Mouse (Mus musculus): Measurements from ENCODE around the gene Pbrm1. TPM values are rescaled to one million over a fixed set of nuclear protein-coding genes. Genes with fewer than 3 reads are reported as not detected.

Pbrm1 gene
- total RNA-seq, 2 experiments from 2014 or later, result 56.9 to 58.0 TPM

DNA sequence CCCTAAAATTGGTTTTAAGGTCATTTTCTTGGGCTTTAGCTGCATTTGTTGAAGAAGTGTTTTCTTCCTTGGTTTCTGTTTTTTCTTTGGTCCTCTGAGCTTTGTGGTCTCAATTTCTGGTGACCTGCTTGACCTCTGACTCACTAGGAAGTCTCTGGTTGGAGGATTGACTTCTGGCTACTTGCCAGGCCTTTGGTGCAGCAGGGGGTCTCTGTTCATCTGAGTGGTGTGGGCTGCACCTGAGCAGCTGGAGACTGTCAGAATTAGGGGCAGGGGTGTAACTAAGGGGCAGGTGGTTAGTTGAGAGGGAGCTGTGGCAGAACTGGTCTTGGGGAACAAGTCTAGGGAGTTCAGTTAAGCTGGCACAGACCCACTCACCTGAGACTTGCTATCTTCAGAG, 62.2 kb downstream of the Pbrm1 start:
- no peak for TF ChIP-seq CTCF (IDR thresholded peaks at IDR 0.05)
- no peak for DNase-seq (ENCODE audit: extremely low spot score in 1 of 2, low spot score in 2 of 2)
- no peak overlapping the region for H3K27ac ChIP-seq
- intact Hi-C loops (cut with DNase I), result no loop called here
- H3K4me3 ChIP-seq, result no peak overlapping the region

DNA sequence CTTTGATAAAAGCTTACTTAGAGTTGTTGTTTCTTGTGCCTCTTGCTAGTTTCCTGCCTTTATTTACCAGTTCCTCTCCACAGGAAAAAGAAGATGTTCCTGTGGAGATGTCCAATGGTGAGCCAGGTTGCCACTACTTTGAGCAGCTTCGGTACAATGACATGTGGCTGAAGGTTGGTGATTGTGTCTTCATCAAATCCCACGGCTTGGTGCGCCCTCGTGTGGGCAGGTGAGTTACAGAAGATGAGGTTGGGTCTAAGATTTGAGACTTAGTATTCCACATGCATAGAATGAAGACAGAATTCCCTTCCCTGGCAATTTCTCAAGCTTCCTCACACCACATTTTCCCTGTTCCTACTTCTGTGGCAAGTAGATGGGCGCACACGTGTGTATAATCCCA, 68.5 kb downstream of the Pbrm1 start:
- intact Hi-C loops (cut with DNase I), result no loop called here

DNA sequence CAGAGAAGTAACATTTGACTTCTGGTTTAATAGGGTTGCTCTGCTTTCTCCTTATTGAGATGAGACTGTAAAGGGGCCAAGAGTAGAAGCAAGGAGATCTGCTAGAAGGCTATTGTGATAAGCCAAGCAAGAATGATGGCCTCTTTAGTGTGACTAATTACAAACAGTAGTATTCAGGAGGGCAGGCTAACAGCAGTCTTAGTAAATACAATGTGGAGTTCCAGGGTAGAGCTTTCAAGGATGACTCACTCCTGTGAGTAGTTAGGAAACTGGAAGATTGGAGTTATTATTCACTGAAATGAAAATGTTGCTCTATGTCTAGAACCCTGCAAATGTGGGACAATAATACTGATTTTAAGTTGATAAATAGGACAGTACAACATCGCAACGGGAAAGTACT, 69.6 kb downstream of the Pbrm1 start:
- Histone ChIP-seq H3K27ac (no peak overlapping the region), H3K4me3 (no peak overlapping the region)
- intact Hi-C loops (cut with DNase I), result no loop called here
- no peak for DNase-seq (ENCODE audit: extremely low spot score in 1 of 2, low spot score in 2 of 2)
- TF ChIP-seq CTCF (IDR thresholded peaks at IDR 0.05), result no peak

More for the DNA sequence above, 68.5 kb downstream of the Pbrm1 start:
- no peak for DNase-seq (ENCODE audit: extremely low spot score in 1 of 2, low spot score in 2 of 2)
- no peak; the same call in 1 of the 2 replicates for TF ChIP-seq CTCF (IDR thresholded peaks at IDR 0.05)
- Histone ChIP-seq H3K4me3 (no peak overlapping the region), H3K27ac (no peak overlapping the region)

DNA sequence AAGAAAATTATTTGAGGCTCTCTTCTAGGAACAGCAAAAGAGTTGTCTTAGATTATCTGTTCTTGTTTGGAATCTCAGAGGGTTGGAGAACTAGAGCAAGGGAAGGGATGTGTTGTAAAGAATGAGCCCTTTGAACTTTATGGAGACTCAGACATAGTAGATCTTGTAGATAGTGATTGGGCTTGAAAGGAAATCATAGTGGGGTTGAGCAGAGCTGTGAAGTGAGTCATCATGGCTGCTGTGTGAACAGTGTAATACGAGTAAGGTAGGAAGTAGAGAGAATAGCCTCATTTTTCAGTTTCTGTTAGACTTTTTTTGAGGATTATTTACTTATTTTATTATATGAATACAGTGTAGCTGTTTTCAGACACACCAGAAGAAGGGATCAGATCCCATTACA, 71.0 kb downstream of the Pbrm1 start:
- Histone ChIP-seq H3K4me3 (no peak overlapping the region), H3K27ac (no peak overlapping the region)
- no peak for TF ChIP-seq CTCF (IDR thresholded peaks at IDR 0.05)
- no peak for DNase-seq (ENCODE audit: extremely low spot score in 1 of 2, low spot score in 2 of 2)
- intact Hi-C loops (cut with DNase I), result no loop called here

DNA sequence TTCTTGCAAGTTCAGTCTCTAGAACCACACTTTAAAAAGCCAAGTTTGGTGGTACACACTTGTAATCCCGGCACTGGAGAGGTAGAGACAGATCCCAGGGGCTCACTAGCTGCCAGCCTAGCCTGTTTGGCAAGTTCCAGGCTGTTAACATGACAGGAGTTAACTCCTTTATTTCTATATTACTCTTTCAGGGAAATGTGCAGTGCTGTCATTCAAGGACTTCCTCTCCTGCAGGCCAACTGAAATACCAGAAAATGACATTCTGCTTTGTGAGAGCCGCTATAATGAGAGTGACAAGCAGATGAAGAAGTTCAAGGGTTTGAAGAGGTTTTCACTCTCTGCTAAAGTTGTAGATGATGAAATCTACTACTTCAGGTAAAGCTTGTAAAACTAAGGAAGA, 86.2 kb downstream of the Pbrm1 start:
- Histone ChIP-seq H3K4me3 (no peak overlapping the region), H3K27ac (no peak overlapping the region)
- DNase-seq (ENCODE audit: extremely low spot score in 1 of 2, low spot score in 2 of 2), result no peak
- no peak for TF ChIP-seq CTCF (IDR thresholded peaks at IDR 0.05)
- intact Hi-C loops (cut with DNase I), result no loop called here

DNA sequence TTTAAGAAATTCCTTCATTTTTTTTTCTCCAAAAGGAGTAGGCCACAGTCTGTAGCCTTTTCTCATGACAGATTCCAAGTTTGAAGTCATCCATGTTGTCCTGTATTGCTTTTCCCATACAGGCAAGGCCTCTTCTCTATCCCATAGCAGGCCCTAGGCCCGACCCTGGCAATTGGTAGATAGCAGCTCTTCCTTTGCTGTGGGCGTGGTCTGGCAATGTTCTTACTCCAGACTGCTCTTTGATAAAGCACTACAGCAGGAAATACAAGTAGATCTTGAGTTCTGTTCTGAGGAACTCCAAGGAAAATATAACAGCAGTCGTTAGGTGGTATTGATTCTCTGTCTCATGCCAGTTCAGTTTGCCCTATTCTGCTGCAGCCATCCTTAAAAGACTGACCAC, 91.7 kb downstream of the Pbrm1 start:
- H3K27ac ChIP-seq, result no peak overlapping the region
- TF ChIP-seq CTCF (IDR thresholded peaks at IDR 0.05), result no peak
- intact Hi-C loops (cut with DNase I), result no loop called here
- DNase-seq (ENCODE audit: extremely low spot score in 1 of 2, low spot score in 2 of 2), result no peak
- H3K4me3 ChIP-seq, result no peak overlapping the region

DNA sequence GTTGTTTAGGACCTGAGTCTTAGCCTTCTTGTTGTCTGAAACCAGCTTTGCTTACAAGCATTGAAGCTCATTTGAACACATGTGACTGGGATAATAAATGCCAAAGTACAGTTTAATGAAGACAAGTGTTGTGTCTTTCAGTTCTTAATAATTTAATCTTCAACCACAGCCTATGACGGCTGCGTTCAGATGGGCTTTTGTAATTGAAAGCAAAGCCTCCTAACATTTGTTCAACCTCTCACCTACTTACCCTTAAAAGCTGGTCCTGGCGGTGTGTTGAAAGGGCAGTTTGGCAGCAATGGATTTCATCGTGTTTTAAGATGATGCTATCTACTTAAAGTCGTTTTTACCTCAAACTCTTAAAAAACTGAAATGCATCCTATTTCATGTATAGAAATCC, 93.2 kb downstream of the Pbrm1 start:
- TF ChIP-seq CTCF (IDR thresholded peaks at IDR 0.05), result no peak
- intact Hi-C loops (cut with DNase I), result no loop called here
- DNase-seq (ENCODE audit: extremely low spot score in 1 of 2, low spot score in 2 of 2), result no peak
- Histone ChIP-seq H3K4me3 (no peak overlapping the region), H3K27ac (no peak overlapping the region)

DNA sequence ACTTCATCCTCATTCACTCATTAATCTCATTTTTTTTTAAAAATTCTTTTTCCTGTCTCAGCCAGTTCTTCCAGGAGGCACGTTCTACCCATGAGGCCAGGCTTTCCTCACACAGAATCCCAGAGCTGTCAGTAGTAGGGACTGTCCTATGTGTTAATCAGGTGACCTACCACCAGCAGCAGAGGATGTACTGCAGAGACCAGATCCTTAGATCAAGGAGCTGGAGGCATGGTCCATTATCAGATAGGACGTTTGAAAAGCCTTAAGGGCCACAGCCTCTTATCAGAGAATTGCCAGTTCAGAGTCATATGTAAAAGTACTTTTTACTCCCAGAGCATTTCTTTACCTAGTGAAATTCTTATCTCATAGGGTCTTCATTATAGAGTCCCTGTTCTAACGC, 95.1 kb downstream of the Pbrm1 start:
- intact Hi-C loops (cut with DNase I), result no loop called here
- no peak overlapping the region for H3K4me3 ChIP-seq
- H3K27ac ChIP-seq, result no peak overlapping the region
- no peak for DNase-seq (ENCODE audit: extremely low spot score in 1 of 2, low spot score in 2 of 2)
- TF ChIP-seq CTCF (IDR thresholded peaks at IDR 0.05), result no peak

DNA sequence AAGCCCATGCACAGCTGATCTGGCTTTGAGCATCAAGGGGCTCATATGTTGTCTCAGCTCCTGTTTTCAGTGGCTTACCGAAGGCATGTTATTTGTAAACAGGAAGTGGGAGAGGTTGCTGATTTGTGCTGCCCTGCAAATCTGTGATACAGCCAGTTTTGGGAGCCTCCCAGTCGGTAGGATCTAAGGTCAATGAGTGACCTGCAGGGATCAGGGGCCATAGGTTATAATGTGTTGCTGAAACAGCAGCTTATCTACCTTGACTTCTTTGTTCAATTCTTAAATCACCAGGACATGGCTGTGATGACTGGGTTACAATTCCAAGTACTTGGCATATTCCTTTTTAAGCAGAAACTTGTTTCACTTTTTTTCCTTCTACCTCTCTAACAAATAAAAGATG, 96.6 kb downstream of the Pbrm1 start:
- no peak for DNase-seq (ENCODE audit: extremely low spot score in 1 of 2, low spot score in 2 of 2)
- no peak overlapping the region for H3K4me3 ChIP-seq
- no peak for TF ChIP-seq CTCF (IDR thresholded peaks at IDR 0.05)
- intact Hi-C loops (cut with DNase I), result no loop called here
- no peak overlapping the region for H3K27ac ChIP-seq

DNA sequence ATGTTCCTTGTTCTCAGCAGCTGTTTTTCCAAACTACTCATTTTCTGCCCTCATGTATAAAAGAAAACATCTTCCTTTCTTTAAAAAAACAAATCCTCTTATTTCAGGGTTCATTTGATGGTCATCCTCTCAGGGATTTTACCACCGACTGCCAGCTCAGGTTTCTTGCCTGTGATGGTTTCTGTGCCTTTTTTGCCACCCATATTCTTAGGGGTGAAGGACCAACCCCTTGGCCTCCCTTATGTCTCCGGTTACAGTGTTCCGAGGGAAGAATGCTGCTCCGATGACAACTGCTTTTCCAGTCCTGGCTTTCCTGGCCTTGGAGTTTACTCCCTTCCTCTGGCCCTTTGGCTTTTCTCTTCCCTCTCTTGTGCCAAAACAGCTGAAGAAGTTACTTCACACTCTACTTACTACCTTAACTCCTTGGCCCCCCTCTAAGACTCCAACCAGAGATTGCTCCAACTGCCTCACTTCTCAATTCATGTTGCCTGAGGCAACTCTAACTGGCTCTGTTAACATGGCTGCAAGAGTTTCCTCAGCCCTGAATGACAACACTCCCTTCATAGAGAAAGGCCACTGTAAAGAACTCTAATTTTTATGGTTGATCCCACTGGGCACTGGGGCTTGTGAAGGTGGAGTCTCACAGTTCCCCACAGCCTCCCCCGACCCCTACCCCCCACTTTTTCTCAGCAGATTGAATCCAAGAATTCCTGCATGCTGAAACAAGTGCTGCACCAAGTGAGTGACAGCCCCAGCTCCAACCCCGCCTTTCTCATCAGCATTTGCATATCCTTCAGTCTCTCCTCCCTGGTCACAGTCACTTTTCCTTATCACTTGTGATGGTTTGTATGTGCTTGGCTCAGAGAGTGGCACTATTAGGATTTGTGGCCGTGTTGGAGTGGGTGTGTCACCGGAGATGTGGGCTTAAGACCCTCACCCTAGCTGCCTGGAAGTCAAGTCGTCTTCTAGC, 106.5 kb downstream of the Pbrm1 start:
- intact Hi-C loops (cut with DNase I), result no loop called here
- DNase-seq (ENCODE audit: extremely low spot score in 1 of 2, low spot score in 2 of 2), result peak in 1 of 2 experiments; percentile 10
- no peak overlapping the region for H3K27ac ChIP-seq
- H3K4me3 ChIP-seq, result no peak overlapping the region
- no peak for TF ChIP-seq CTCF (IDR thresholded peaks at IDR 0.05)

DNA sequence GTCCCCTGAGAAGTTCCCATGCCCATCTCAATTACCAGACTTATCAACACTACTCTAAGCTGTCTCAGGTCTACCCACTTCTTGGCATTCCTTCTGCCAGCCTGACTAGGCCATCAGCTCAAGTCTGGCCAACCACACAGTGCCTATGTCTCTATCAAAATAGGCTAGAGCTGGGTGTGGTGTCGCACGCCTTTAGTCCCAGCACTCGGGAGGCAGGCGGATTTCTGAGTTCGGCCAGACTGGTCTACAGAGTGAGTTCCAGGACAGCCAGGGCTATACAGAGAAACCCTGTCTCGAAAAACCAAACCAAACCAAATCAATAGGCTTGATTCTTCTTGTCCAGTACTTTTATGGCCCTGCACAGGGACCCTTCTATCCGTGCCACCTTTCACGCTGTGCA, 107.9 kb downstream of the Pbrm1 start:
- no peak for DNase-seq (ENCODE audit: extremely low spot score in 1 of 2, low spot score in 2 of 2)
- no peak for TF ChIP-seq CTCF (IDR thresholded peaks at IDR 0.05)
- Histone ChIP-seq H3K4me3 (no peak overlapping the region), H3K27ac (no peak overlapping the region)
- intact Hi-C loops (cut with DNase I), result no loop called here

DNA sequence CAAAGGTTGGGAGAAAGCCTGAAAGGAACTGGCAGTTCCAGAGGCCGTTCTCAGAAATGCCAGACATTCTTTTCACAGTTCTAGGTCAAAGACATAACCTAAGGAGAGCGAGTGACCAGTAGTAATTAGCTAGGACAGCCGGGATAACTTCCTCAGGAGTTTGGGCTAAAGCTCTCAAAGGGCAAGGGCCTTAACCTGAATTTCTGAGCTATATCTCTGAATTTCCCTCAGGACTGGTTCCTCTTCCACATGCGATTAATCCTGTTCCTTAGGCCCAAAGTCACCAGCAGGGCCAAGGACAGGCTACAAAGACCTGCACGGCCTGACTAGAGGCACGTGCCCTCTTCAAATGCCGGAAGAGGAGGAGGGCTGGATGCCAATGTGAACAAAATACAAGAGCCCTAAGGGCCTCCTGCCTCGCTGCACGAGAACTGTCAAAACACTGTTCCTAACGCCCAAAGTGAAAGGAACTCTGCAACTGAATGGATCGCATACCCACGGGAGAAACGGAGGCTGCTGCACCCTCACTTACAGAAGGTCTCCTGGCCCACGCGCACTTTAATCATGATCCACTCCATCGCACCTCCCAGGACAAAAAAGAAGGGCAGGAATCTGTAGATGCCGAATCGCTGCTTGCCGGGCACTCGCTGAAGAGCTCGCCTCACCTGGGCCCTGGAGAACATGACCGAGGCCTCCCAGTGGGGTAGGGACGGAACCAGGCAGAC, 109.3 kb downstream of the Pbrm1 start:
- no peak for TF ChIP-seq CTCF (IDR thresholded peaks at IDR 0.05)
- Histone ChIP-seq H3K27ac (peak overlapping the region; percentile 86), H3K4me3 (peak overlapping the region; percentile 95)
- no peak for DNase-seq (ENCODE audit: extremely low spot score in 1 of 2, low spot score in 2 of 2)
- intact Hi-C loops (cut with DNase I), result no loop called here

Data from left cerebral cortex, adult 2 months (tissue).